Mouse (Mus musculus): Measurements from ENCODE around the gene Spns2. TPM values are rescaled to one million over a fixed set of nuclear protein-coding genes. Genes with fewer than 3 reads are reported as not detected.

Spns2 gene
- polyA plus RNA-seq, 1 experiment from 2014 or later = 5.7 TPM

DNA sequence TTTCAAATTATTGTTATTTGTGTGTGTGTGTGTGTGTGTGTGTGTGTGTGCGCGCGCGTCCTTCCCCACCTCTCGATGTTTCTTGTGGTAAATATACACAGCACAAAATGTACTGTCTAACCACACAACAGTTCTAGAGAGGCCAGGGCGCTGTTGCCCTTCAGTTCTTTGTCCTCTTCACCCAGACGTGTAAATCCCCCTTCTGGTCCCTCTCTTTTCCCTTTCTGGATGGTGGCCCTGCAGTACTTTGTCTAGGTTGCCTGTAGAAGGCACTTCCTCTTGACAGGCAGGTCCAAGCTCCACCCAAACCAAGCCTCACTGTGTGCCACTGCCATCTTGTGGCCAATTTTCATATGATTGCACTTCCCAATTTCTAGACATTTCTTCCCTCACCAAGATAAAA, 60.4 kb downstream of the Spns2 start:
- peak overlapping the region; percentile 35 for H3K4me2 ChIP-seq (ENCODE audit: low read depth, low read length)
- peak overlapping the region; percentile 2; the same call in 1 of the 2 replicates for H3K4me3 ChIP-seq (ENCODE audit: low read depth, low read length)
- no peaks in the 10 kb centered on the region for H3K27me3 ChIP-seq (ENCODE audit: control insufficient read depth, insufficient read depth, low read depth, low read length)
- no peaks in the 10 kb centered on the region for H3K36me3 ChIP-seq (ENCODE audit: control insufficient read depth, insufficient read depth)
- 43% methylated on average over 7 of the region's 7 CpGs for WGBS (ENCODE audit: insufficient replicate concordance)
- ATAC-seq (ENCODE audit: low read depth) = peak; percentile 66; the same call in 1 of the 2 replicates
- no peak overlapping the region for H3K27ac ChIP-seq (ENCODE audit: low read length)
- no peaks in the 10 kb centered on the region; the same call in 1 of the 2 replicates for H3K4me1 ChIP-seq (ENCODE audit: control insufficient read depth, low read depth, low read length)
- H3K9ac ChIP-seq (ENCODE audit: low read depth, low read length) = no peak overlapping the region
- H3K9me3 ChIP-seq (replicated peaks; ENCODE audit: control insufficient read depth, low read length) = no peaks in the 10 kb centered on the region

DNA sequence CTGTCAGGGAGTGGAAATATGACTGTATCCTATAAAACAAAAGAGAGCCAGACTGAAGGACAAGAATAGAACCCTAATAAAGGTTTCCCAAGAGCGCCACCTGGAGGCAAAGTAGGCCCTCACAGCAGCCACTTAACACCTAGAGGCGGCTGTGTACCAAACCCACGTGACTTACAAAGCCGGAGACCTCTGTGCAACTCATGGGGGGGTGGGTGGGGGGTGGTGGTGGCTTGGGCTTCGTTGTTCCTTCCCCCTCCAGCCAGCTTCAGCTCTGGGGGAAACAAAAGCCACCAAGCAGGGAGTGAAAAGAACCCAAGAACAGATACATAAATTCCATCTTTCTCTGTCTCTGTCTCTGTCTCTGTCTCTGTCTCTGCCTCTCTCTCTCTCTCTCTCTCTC, 61.0 kb downstream of the Spns2 start:
- H3K36me3 ChIP-seq (ENCODE audit: control insufficient read depth, insufficient read depth) = no peaks in the 10 kb centered on the region
- no peaks in the 10 kb centered on the region; the same call in 1 of the 2 replicates for H3K4me1 ChIP-seq (ENCODE audit: control insufficient read depth, low read depth, low read length)
- H3K4me3 ChIP-seq (ENCODE audit: low read depth, low read length) = no peak overlapping the region
- peak; percentile 68; the same call in 1 of the 2 replicates for ATAC-seq (ENCODE audit: low read depth)
- no peak overlapping the region for H3K27ac ChIP-seq (ENCODE audit: low read length)
- peak overlapping the region; percentile 35 for H3K4me2 ChIP-seq (ENCODE audit: low read depth, low read length)
- no peak overlapping the region for H3K9ac ChIP-seq (ENCODE audit: low read depth, low read length)
- H3K27me3 ChIP-seq (ENCODE audit: control insufficient read depth, insufficient read depth, low read depth, low read length) = no peaks in the 10 kb centered on the region
- no peaks in the 10 kb centered on the region for H3K9me3 ChIP-seq (replicated peaks; ENCODE audit: control insufficient read depth, low read length)
- 0% methylated on average over 5 of the region's 5 CpGs for WGBS (ENCODE audit: insufficient replicate concordance)

DNA sequence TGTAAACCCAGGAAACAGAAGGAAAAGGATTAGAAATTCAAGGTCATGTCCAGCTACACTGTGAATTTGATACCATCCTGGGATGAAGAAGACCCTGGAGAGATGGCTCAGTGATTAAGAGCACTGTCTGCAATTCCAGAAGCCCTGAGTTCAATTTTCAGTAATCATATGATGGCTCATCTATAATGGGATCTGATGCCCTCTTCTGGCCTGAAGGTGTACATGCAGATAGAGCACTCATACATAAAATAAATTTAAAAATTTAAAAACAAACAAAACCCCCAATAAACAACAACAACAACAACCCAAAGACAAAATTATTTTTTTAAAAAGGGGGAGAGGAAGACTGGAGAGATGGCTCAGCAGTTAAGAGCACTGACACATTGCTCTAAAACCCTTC, 62.8 kb downstream of the Spns2 start:
- ATAC-seq (ENCODE audit: low read depth) = no peak
- no peaks in the 10 kb centered on the region for H3K36me3 ChIP-seq (ENCODE audit: control insufficient read depth, insufficient read depth)
- H3K27ac ChIP-seq (ENCODE audit: low read length) = no peak overlapping the region
- H3K9ac ChIP-seq (ENCODE audit: low read depth, low read length) = no peak overlapping the region
- H3K4me1 ChIP-seq (ENCODE audit: control insufficient read depth, low read depth, low read length) = no peaks in the 10 kb centered on the region; the same call in 1 of the 2 replicates
- no peaks in the 10 kb centered on the region for H3K9me3 ChIP-seq (replicated peaks; ENCODE audit: control insufficient read depth, low read length)
- no peak overlapping the region for H3K4me3 ChIP-seq (ENCODE audit: low read depth, low read length)
- H3K4me2 ChIP-seq (ENCODE audit: low read depth, low read length) = no peak overlapping the region
- H3K27me3 ChIP-seq (ENCODE audit: control insufficient read depth, insufficient read depth, low read depth, low read length) = no peaks in the 10 kb centered on the region

DNA sequence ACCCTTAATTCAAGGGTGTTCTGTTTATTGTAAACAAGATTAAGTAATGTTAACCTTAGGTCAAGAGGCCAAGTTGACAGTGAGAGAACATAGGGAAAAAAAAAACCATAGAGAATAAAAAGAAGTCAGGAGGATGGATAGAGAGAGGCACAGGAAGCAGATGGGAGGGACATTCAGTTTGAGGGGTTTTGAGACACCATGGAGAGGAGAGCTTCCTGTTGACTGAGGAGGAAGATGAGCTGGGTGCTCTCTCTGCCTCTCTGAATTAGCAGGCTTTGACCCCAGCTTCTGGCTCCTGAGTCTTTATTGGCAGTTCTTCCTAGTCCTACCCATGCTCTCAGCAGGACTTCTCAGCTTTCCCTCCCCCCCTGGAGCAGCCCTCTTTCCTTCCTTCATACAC, 64.5 kb downstream of the Spns2 start:
- ATAC-seq (ENCODE audit: low read depth) = no peak
- no peak overlapping the region for H3K4me3 ChIP-seq (ENCODE audit: low read depth, low read length)
- no peaks in the 10 kb centered on the region for H3K9me3 ChIP-seq (replicated peaks; ENCODE audit: control insufficient read depth, low read length)

DNA sequence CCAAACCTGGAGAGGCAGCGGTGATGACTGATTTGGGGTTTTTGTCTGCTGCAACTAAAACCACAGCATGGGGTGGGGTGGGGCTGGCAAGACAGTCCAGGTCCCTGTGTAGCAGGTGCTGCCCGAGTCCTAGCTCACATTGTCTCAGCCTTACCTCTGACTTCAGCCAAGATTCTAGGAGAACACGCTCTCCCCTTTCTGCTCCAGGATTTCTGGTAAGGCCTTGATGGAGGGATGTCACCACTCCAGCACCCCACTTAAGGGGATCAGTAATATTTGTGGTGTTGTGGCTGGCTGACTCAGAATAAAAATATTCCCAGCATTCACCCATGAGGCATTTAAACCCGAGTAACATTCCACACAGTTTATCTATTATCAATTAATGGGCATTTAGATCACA, 66.0 kb downstream of the Spns2 start:
- Histone ChIP-seq H3K9ac (ENCODE audit: low read depth, low read length) (no peak overlapping the region), H3K4me1 (ENCODE audit: control insufficient read depth, low read depth, low read length) (no peaks in the 10 kb centered on the region; the same call in 1 of the 2 replicates), H3K27me3 (ENCODE audit: control insufficient read depth, insufficient read depth, low read depth, low read length) (no peaks in the 10 kb centered on the region), H3K36me3 (ENCODE audit: control insufficient read depth, insufficient read depth) (no peaks in the 10 kb centered on the region), H3K4me2 (ENCODE audit: low read depth, low read length) (no peak overlapping the region), H3K9me3 (replicated peaks; ENCODE audit: control insufficient read depth, low read length) (no peaks in the 10 kb centered on the region), H3K27ac (ENCODE audit: low read length) (no peak overlapping the region), H3K4me3 (ENCODE audit: low read depth, low read length) (no peak overlapping the region)
- WGBS (ENCODE audit: insufficient replicate concordance) = 51% methylated on average over 4 of the region's 4 CpGs
- no peak for ATAC-seq (ENCODE audit: low read depth)

More for the DNA sequence above, 64.5 kb downstream of the Spns2 start:
- Histone ChIP-seq H3K4me2 (ENCODE audit: low read depth, low read length) (no peak overlapping the region), H3K36me3 (ENCODE audit: control insufficient read depth, insufficient read depth) (no peaks in the 10 kb centered on the region), H3K9ac (ENCODE audit: low read depth, low read length) (no peak overlapping the region), H3K27me3 (ENCODE audit: control insufficient read depth, insufficient read depth, low read depth, low read length) (no peaks in the 10 kb centered on the region), H3K27ac (ENCODE audit: low read length) (no peak overlapping the region), H3K4me1 (ENCODE audit: control insufficient read depth, low read depth, low read length) (no peaks in the 10 kb centered on the region; the same call in 1 of the 2 replicates)

DNA sequence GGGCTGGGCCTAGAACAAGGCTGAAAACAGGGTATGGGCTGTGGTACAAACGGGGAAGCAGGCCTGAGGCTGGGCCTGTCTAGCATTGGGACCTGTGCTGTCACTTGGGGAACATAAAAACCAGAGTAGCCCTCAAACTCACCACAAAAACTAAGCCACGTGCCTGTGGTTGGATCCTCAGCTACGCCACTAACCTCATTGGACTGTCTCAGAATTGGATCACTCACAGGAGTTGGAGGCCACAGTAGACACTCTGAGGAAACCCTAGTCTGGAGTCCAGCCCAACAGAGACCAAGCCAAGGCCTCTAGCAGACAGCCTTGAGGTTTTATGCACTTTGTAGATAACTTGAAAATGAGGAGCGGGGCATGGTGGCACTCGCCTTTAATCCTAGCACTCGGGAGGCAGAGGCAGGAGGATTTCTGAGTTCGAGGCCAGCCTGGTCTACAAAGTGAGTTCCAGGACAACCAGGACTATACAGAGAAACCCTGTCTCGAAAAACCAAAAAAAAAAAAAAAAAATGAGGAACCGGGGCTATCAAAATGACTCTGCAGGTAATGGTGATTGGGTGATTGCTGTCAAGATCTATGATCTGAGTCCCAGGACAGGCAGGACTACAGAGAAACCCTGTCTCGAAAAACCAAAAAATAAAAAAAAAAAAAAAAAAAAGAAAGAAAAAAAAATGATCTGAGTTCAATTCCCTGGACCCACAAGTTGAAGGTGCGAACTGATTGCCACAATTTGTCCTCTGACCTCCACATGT, 68.0 kb downstream of the Spns2 start:
- no peaks in the 10 kb centered on the region for H3K9me3 ChIP-seq (replicated peaks; ENCODE audit: control insufficient read depth, low read length)
- no peaks in the 10 kb centered on the region for H3K27me3 ChIP-seq (ENCODE audit: control insufficient read depth, insufficient read depth, low read depth, low read length)
- H3K9ac ChIP-seq (ENCODE audit: low read depth, low read length) = no peak overlapping the region
- no peak overlapping the region for H3K27ac ChIP-seq (ENCODE audit: low read length)
- H3K4me3 ChIP-seq (ENCODE audit: low read depth, low read length) = no peak overlapping the region
- WGBS (ENCODE audit: insufficient replicate concordance) = 53% methylated on average over 11 of the region's 11 CpGs
- H3K4me1 ChIP-seq (ENCODE audit: control insufficient read depth, low read depth, low read length) = no peaks in the 10 kb centered on the region
- no peak for ATAC-seq (ENCODE audit: low read depth)
- no peaks in the 10 kb centered on the region for H3K36me3 ChIP-seq (ENCODE audit: control insufficient read depth, insufficient read depth)
- no peak overlapping the region for H3K4me2 ChIP-seq (ENCODE audit: low read depth, low read length)

DNA sequence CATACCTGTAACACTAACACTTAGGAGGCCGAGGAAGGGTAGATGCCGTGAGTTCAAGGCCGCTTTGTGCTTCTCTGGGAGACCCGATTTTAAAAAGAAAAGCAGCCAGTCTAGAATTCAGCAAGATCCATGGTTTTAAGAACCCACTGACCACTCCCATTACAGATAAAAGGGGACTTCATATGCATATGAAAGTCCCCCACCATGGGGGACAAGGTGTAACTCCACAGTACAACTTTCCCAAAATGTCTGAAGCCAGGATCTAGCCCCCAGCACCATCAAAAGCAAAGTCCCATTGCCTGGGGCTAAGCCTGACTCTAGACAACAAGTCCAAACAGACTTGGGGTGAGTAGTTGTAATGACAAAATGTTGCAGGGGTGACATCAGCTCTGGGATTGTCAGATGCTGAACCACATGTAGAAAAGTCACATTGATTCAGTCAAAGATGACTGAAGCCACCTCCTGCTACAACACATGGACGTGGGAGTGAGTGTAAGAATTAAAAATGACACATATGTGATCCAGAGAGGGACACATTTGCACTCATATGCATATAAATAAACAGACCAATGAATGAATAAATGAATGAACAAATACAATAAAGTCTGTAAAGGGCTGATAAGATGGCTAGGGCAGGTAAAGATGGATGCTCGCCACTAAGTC, 69.1 kb downstream of the Spns2 start:
- no peaks in the 10 kb centered on the region for H3K27me3 ChIP-seq (ENCODE audit: control insufficient read depth, insufficient read depth, low read depth, low read length)
- H3K27ac ChIP-seq (ENCODE audit: low read length) = no peak overlapping the region
- 62% methylated on average over 6 of the region's 6 CpGs for WGBS (ENCODE audit: insufficient replicate concordance)
- H3K4me1 ChIP-seq (ENCODE audit: control insufficient read depth, low read depth, low read length) = peaks cover 5% of the 10 kb centered on the region
- no peaks in the 10 kb centered on the region for H3K36me3 ChIP-seq (ENCODE audit: control insufficient read depth, insufficient read depth)
- no peaks in the 10 kb centered on the region for H3K9me3 ChIP-seq (replicated peaks; ENCODE audit: control insufficient read depth, low read length)
- ATAC-seq (ENCODE audit: low read depth) = no peak
- H3K9ac ChIP-seq (ENCODE audit: low read depth, low read length) = no peak overlapping the region
- no peak overlapping the region for H3K4me2 ChIP-seq (ENCODE audit: low read depth, low read length)
- H3K4me3 ChIP-seq (ENCODE audit: low read depth, low read length) = no peak overlapping the region

DNA sequence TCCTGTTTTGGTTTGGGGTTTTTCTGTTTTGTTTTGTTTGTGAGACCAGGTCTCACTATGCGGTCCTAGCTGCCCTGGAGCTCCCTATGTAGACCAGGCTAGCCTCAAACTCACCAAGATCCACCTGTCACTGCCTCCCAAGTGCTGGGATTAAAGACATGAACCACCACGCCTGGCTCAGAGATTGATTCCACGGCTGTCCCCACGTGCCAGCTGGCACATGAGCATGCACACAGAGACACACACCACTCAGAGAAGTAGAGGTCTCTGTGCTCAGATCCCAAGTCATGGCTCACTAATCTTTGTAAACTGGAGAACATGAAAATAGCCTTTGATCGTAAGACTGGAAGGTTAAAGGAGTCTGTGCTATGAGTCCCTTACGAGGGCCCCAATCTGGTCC, 70.7 kb downstream of the Spns2 start:
- Histone ChIP-seq H3K9ac (ENCODE audit: low read depth, low read length) (no peak overlapping the region), H3K4me3 (ENCODE audit: low read depth, low read length) (no peak overlapping the region), H3K27ac (ENCODE audit: low read length) (no peak overlapping the region), H3K9me3 (replicated peaks; ENCODE audit: control insufficient read depth, low read length) (no peaks in the 10 kb centered on the region), H3K4me1 (ENCODE audit: control insufficient read depth, low read depth, low read length) (peaks cover 19% of the 10 kb centered on the region), H3K4me2 (ENCODE audit: low read depth, low read length) (no peak overlapping the region), H3K27me3 (ENCODE audit: control insufficient read depth, insufficient read depth, low read depth, low read length) (no peaks in the 10 kb centered on the region; the same call in 1 of the 2 replicates), H3K36me3 (ENCODE audit: control insufficient read depth, insufficient read depth) (no peaks in the 10 kb centered on the region)
- WGBS (ENCODE audit: insufficient replicate concordance) = 74% methylated on average over 6 of the region's 6 CpGs
- no peak for ATAC-seq (ENCODE audit: low read depth)

DNA sequence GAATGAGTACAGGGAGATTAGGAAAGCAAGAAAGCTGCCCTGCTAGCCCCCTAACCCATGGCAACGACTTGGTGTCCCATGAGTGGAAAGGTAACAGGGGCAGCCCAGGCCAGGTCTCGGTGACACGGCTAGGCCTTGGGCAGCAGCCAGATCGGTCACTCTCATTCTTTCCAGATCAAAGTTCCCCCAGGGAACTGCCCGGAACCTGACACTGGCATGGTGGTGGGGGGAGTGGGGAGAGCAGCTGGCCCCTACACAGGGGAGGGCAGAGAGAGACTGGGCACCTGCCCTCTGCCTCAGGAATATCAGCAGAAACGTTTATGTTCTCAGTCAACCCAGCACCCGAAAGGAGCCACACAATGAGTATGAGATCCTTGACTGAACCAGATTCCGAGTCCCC, 71.5 kb downstream of the Spns2 start:
- no peak for ATAC-seq (ENCODE audit: low read depth)
- 62% methylated on average over 8 of the region's 8 CpGs for WGBS (ENCODE audit: insufficient replicate concordance)
- no peaks in the 10 kb centered on the region for H3K36me3 ChIP-seq (ENCODE audit: control insufficient read depth, insufficient read depth)

More for the DNA sequence above, 71.5 kb downstream of the Spns2 start:
- no peaks in the 10 kb centered on the region for H3K9me3 ChIP-seq (replicated peaks; ENCODE audit: control insufficient read depth, low read length)
- no peak overlapping the region for H3K4me3 ChIP-seq (ENCODE audit: low read depth, low read length)
- peaks cover 19% of the 10 kb centered on the region for H3K4me1 ChIP-seq (ENCODE audit: control insufficient read depth, low read depth, low read length)
- H3K27me3 ChIP-seq (ENCODE audit: control insufficient read depth, insufficient read depth, low read depth, low read length) = no peaks in the 10 kb centered on the region; the same call in 1 of the 2 replicates
- H3K9ac ChIP-seq (ENCODE audit: low read depth, low read length) = no peak overlapping the region
- no peak overlapping the region for H3K4me2 ChIP-seq (ENCODE audit: low read depth, low read length)
- H3K27ac ChIP-seq (ENCODE audit: low read length) = no peak overlapping the region
